Mouse (Mus musculus): ENCODE measurements around the gene Psd4.

DNA sequence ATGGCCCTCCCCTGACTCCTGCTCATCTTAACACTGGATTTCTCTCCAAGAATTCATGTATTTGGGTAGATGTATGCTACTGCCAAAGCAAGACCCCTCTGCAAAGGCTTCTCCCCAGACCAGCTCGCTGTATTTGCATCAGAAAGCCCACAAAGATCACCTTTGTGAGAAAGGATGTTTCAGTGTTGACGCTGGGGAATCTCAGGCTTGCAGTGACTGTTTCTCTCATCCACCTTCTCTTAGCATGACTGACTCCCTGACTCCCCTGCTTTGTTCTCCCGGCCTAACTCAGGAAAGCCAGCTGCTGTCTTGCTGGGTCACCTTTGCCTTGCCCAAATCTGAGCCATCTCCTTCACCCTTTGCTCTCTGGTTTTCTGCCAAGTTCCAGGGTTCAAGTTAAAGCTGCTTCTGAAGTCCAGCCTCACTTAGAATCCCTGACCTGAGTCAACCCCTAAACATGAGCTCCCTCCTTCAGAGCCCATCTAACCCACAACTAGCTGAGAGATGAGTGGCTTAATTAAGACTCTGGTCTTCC, 75.9 kb downstream of the Psd4 start:
- TF ChIP-seq POLR2A (IDR thresholded peaks at IDR 0.05; ENCODE audit: borderline replicate concordance, insufficient read depth, low read length) = no peak
- TF ChIP-seq CTCF (IDR thresholded peaks at IDR 0.05; ENCODE audit: borderline replicate concordance, insufficient read depth, low read depth, low read length) = no peak
